Mouse (Mus musculus): ENCODE measurements around the gene Gm20479.

Gene Gm20479

GRCm38 (mm10) chr7:27356861-27357594, at the start of gene Gm20479:
TSS of gene Gm20479 (minus strand) at chr7:27357419.
- DNase-seq = peak in 1 of 2 experiments; percentile 34

- no peak for DNase-seq
These were observed 49.3 kb upstream of the Gm20479 start for GRCm38 (mm10) chr7:27406481-27406880.

- no peak for DNase-seq
These were observed 47.2 kb upstream of the Gm20479 start for GRCm38 (mm10) chr7:27404203-27404942.

GRCm38 (mm10) chr7:27402675-27403074, 45.5 kb upstream of the Gm20479 start:
- DNase-seq = peak; percentile 30 to 70

GRCm38 (mm10) chr7:27400545-27400944, 43.3 kb upstream of the Gm20479 start:
- no peak for DNase-seq

- peak in 1 of 2 experiments; percentile 21 for DNase-seq
These were observed 40.1 kb upstream of the Gm20479 start for GRCm38 (mm10) chr7:27397048-27397949.

- DNase-seq = no peak
These were observed 39.2 kb upstream of the Gm20479 start for GRCm38 (mm10) chr7:27396184-27397047.

- DNase-seq = no peak
These were observed 38.4 kb upstream of the Gm20479 start for GRCm38 (mm10) chr7:27395521-27396183.

- DNase-seq = no peak
These were observed 34.2 kb upstream of the Gm20479 start for GRCm38 (mm10) chr7:27391416-27391815.

- DNase-seq = no peak
These were observed 32.0 kb upstream of the Gm20479 start for GRCm38 (mm10) chr7:27389213-27389612.

GRCm38 (mm10) chr7:27384731-27385130, 27.5 kb upstream of the Gm20479 start:
- DNase-seq = peak in 1 of 2 experiments; percentile 36

GRCm38 (mm10) chr7:27384134-27384533, 26.9 kb upstream of the Gm20479 start:
- no peak for DNase-seq

- no peak for DNase-seq
These were observed 26.0 kb upstream of the Gm20479 start for GRCm38 (mm10) chr7:27383233-27383632.

GRCm38 (mm10) chr7:27381560-27381959, 24.3 kb upstream of the Gm20479 start:
- DNase-seq = no peak

- DNase-seq = no peak
These were observed 23.8 kb upstream of the Gm20479 start for GRCm38 (mm10) chr7:27381009-27381408.

GRCm38 (mm10) chr7:27379836-27380235, 22.6 kb upstream of the Gm20479 start:
- no peak for DNase-seq

- peak in 1 of 2 experiments; percentile 20 for DNase-seq
These were observed 21.2 kb upstream of the Gm20479 start for GRCm38 (mm10) chr7:27378431-27378830.

- no peak for DNase-seq
These were observed 18.1 kb upstream of the Gm20479 start for GRCm38 (mm10) chr7:27375274-27375673.

GRCm38 (mm10) chr7:27371715-27372462, 14.7 kb upstream of the Gm20479 start:
- DNase-seq = no peak

- DNase-seq = no peak
These were observed 11.9 kb upstream of the Gm20479 start for GRCm38 (mm10) chr7:27369111-27369510.

GRCm38 (mm10) chr7:27367976-27368375, 10.8 kb upstream of the Gm20479 start:
- no peak for DNase-seq
